Mouse (Mus musculus): ENCODE measurements around the gene Fam131b. TPM values are rescaled to one million over a fixed set of nuclear protein-coding genes. Genes with fewer than 3 reads are reported as not detected.

The Fam131b gene
- polyA plus RNA-seq, 1 experiment from 2014 or later: 0.68 TPM

- Histone ChIP-seq H3K4me1 (replicated peaks) (no peaks in the 10 kb centered on the region), H3K27me3 (no peaks in the 10 kb centered on the region), H3K27ac (no peak overlapping the region), H3K4me2 (no peak overlapping the region), H3K36me3 (peaks cover 93% of the 10 kb centered on the region), H3K4me3 (replicated peaks) (no peak overlapping the region), H3K9ac (replicated peaks) (no peak overlapping the region), H3K9me3 (no peaks in the 10 kb centered on the region)
- ATAC-seq (ENCODE audit: insufficient number of reproducible peaks, insufficient read depth, low FRiP score, low TSS enrichment, low read depth): no peak
- WGBS: 54% methylated on average over 2 of the region's 2 CpGs
These were observed 48.3 kb downstream of the Fam131b start for GRCm38 (mm10) chr6:42276151-42276550.

- H3K9me3 ChIP-seq: no peaks in the 10 kb centered on the region
- H3K27ac ChIP-seq: no peak overlapping the region
- no peaks in the 10 kb centered on the region for H3K27me3 ChIP-seq
- ATAC-seq (ENCODE audit: insufficient number of reproducible peaks, insufficient read depth, low FRiP score, low TSS enrichment, low read depth): no peak
- H3K4me1 ChIP-seq (replicated peaks): peaks cover 5% of the 10 kb centered on the region; the same call in 1 of the 2 replicates
- H3K4me3 ChIP-seq (replicated peaks): no peak overlapping the region
- peaks cover 82% of the 10 kb centered on the region for H3K36me3 ChIP-seq
- no peak overlapping the region for H3K9ac ChIP-seq (replicated peaks)
- H3K4me2 ChIP-seq: no peak overlapping the region
These were observed 53.6 kb downstream of the Fam131b start for GRCm38 (mm10) chr6:42270817-42271216.

DNA sequence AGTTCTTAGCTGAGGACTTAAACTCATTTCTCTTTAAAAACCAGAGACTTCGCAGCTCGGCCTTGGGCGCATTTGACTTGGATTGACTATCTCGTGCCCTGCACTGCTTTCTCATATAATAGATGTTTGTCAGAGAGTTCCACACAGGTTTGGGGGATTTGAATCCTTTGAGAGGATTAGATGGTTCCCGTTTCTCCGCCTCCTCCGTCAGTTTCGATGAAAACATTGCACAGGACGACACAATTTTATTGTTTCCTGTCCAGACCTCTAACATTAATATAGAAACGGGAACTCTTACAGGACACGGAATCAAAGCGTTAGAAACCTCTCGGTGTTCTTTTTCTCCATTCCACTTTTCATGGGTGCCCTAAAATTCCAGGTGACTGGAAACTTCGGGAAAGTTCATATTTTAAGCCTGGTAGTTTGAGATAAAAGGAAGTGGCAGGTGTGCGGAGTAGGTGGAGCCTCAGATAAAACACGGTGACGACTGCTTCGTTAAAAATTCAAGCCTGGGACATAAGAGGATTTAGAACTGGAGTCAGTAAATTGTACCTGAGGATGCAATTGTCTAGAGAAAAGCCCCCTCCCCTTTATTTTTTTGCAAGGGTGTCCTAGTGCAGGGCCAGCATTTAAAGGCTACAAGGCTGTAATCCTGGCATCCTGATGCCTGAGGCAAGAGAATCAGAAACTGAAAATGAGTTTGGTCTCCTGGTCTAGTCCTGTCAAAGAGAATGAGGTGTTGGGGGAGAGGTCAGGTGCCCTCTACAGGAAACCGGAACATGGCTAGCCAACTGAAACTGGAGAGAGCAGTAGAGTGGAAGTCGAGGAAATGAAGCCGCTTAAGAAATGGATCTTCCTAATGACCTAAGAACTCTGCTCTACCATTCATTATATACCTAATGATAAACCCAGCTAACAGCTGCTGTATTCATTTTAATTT is 58.8 kb downstream of the Fam131b start:
- Histone ChIP-seq H3K36me3 (peaks cover 36% of the 10 kb centered on the region), H3K27ac (peak overlapping the region; percentile 94), H3K9ac (replicated peaks) (peak overlapping the region; percentile 92), H3K4me2 (peak overlapping the region; percentile 86), H3K27me3 (no peaks in the 10 kb centered on the region), H3K4me3 (replicated peaks) (peak overlapping the region; percentile 75), H3K4me1 (replicated peaks) (peaks cover 5% of the 10 kb centered on the region; the same call in 1 of the 2 replicates), H3K9me3 (no peaks in the 10 kb centered on the region)
- ATAC-seq (ENCODE audit: insufficient number of reproducible peaks, insufficient read depth, low FRiP score, low TSS enrichment, low read depth): no peak
- WGBS: under 1% methylated on average over 21 of the region's 21 CpGs

Other genes with a start within 250 kb of the Fam131b start
- not detected in 2 replicates for gene Tas2r139, start 183.7 kb downstream of the Fam131b start, polyA plus RNA-seq (2016; fragmentation: Nextera tagmentation; extraction: Ambion mirVana)
- not detected in 2 replicates for gene Tas2r144, start 109.3 kb downstream of the Fam131b start, polyA plus RNA-seq (2016; fragmentation: Nextera tagmentation; extraction: Ambion mirVana)
- gene Gstk1, start 78.7 kb downstream of the Fam131b start, polyA plus RNA-seq (2016; fragmentation: Nextera tagmentation; extraction: Ambion mirVana): 25.4 and 25.8 TPM in 2 replicates
- 1.6 and 1.7 TPM in 2 replicates for gene Tmem139, start 62.7 kb downstream of the Fam131b start, polyA plus RNA-seq (2016; fragmentation: Nextera tagmentation; extraction: Ambion mirVana)
- 75.9 and 77.1 TPM in 2 replicates for gene Casp2, start 59.7 kb downstream of the Fam131b start, polyA plus RNA-seq (2016; fragmentation: Nextera tagmentation; extraction: Ambion mirVana)
- 0.51 and 0.56 TPM in 2 replicates for gene Clcn1, start 38.0 kb downstream of the Fam131b start, polyA plus RNA-seq (2016; fragmentation: Nextera tagmentation; extraction: Ambion mirVana)
- gene Zyx, start 25.0 kb upstream of the Fam131b start, polyA plus RNA-seq (2016; fragmentation: Nextera tagmentation; extraction: Ambion mirVana): 86.1 and 109 TPM in 2 replicates
- gene Epha1, start 48.6 kb upstream of the Fam131b start, polyA plus RNA-seq (2016; fragmentation: Nextera tagmentation; extraction: Ambion mirVana): 7.8 and 9.0 TPM in 2 replicates
- not detected in 2 replicates for gene Tas2r143, start 75.6 kb upstream of the Fam131b start, polyA plus RNA-seq (2016; fragmentation: Nextera tagmentation; extraction: Ambion mirVana)
- gene Tas2r135, start 80.8 kb upstream of the Fam131b start, polyA plus RNA-seq (2016; fragmentation: Nextera tagmentation; extraction: Ambion mirVana): not detected in 2 replicates
- gene Tas2r126, start 109.9 kb upstream of the Fam131b start, polyA plus RNA-seq (2016; fragmentation: Nextera tagmentation; extraction: Ambion mirVana): not detected in 2 replicates
- not detected in 2 replicates for gene Olfr458, start 140.6 kb upstream of the Fam131b start, polyA plus RNA-seq (2016; fragmentation: Nextera tagmentation; extraction: Ambion mirVana)
- not detected in 2 replicates for gene Olfr457, start 151.7 kb upstream of the Fam131b start, polyA plus RNA-seq (2016; fragmentation: Nextera tagmentation; extraction: Ambion mirVana)
- not detected in 2 replicates for gene Olfr456, start 162.6 kb upstream of the Fam131b start, polyA plus RNA-seq (2016; fragmentation: Nextera tagmentation; extraction: Ambion mirVana)
- not detected in 2 replicates for gene Olfr455, start 222.9 kb upstream of the Fam131b start, polyA plus RNA-seq (2016; fragmentation: Nextera tagmentation; extraction: Ambion mirVana)